Mouse (Mus musculus) right cerebral cortex, adult 18-20 months (tissue): Measurements from ENCODE around the gene Clic6.

Experiments
- DNase-seq: peaks from one replicate; pipeline ENCODE4 v3.0.0; 2022; ENCODE audit warnings: mixed read lengths

Clic6 gene

DNA sequence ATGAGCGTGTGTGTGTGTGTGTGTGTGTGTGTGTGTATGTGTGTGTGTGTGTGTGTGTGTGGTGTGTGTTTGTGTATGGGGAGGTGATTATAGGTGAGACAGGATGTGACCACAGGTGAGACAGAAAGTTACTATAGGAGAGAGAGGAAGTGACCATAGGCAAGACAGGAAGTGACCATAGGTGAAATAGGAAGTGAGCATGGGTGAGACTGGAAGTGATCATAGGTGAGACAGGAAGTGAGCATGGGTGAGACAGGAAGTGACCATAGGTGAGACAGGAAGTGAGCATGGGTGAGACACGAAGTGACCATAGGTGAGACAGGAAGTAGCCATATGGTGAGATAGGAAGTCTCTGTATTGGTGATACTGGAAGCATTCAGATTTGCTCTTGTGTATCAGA lies 49.7 kb downstream of the Clic6 start:
- DNase-seq: no peak

DNA sequence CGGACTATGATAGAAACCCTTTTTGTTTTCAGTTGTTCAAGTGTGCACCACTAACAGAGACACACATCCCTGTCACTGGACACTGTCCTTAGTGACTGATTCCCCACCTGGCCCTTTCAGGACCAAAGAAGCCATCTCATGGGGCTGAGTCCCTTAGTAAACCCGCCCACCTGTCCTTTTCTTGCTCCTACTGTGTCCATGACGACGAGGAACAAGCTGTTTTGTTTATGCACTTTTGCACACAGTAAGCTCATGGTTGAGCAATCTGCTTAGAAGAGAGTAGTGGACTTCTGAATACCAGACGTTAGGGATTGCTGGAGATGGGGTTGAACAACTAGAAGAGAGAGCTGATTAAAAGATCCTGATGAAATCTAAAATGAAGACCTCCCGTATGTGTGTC lies 52.8 kb downstream of the Clic6 start:
- no peak for DNase-seq

DNA sequence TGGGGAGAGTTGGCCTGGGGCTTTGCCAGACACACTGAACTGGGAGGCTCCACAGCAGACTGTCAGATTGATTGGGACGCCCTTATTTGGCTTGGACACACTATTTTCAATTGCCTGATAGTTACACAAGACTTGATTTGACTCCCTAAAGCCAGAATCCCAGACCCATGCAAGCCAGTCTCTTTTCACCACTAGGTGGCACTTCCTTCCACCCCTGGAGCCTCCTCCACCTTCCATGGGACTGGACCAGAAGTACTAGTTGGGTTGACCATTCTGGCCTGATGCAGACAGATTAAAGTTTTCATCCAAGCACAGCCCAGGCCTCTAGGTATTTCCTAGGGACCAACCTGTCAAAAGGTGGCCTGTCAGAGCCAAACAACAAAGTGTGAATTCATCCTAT lies 58.7 kb downstream of the Clic6 start:
- no peak for DNase-seq

DNA sequence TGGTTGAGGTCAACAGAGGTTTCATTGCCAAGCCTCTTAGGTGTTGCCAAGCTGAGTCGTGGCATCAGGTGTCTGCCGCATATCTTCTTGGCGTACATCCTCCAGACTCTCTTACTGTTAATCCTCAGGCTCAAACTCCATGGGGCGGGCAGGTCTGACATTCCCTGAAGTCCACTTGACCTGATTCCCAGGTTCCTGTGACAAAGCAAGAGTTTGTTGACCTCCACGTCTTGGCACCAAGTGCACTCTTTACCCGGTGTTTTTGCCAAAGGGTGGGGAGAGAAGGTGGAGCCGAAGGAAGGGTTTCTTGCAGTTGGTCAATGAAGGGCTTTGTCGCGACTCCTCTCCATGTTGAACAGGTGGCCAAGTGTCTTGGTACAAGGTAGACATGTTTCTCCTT lies 63.1 kb downstream of the Clic6 start:
- DNase-seq: no peak

DNA sequence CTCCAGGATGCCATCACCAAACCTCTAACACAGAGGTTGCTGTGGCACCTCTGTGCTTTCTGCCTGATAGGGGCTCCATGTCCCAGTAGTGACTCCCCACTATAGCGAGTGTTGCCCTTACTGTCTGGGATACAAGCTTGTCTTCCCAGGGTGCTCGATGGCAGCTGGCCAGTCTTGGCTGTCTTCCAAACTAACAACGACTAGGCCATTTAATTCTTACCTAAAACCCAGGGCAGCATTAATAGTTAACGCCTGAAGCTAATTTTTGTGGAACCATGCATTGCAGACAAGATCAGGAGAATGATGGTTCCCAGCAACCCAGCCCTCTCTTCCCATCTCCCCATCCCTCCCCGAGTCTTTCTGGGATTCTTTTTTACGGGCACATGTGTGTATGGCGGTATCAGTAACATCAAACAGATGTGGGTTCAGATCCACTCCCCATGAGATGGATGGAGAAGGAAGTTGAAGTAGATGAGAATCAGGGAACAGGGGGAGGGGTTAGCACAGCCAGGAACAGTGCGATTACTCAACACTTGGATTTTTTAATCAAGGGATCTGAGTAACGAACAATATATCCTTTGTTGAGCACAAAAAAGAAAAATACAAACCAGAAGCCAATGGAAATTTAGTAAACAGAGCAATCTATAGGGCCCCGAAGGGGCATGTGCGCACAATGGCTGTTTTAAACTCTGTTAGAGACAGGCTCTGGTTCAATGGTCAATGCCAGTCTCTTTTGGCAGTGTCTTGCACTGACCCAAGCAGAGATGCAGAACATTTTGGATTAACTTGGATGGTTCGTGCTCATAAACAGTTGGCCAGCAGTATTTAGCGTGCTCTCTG lies 66.0 kb downstream of the Clic6 start:
- no peak for DNase-seq

DNA sequence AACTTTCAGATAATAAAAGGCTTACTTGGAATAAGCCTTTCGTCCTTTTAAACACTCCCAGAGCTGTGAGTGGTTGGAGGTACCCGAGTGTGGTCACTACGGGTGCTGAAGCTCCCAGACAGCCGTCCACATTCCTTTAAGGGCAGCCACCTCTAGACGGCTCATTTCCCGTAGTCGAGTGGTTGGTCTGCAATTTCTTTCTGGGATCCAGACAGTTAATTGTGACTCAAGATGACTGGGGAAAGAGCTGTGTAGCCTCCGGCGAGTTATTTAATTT lies 66.5 kb downstream of the Clic6 start:
- no peak for DNase-seq

DNA sequence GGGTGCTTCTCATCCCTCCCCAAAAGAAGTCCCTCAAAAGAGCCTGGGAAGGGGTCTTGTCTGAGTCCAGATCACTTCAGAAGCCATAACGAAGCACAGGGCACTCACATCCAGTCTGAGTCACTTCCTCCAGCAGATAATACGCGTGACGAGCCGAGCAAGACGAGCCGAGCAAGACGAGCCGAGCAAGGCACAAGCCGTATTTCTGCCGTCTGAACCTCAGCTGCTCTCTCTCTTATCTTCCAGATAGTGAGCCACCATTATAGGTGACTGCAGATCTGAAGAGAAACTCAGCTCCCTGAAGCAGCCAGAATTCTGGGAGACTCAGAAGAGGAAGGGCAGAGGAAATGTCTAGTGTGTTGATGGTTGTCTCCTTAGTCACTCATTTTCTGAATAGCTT lies 67.3 kb downstream of the Clic6 start:
- no peak for DNase-seq

DNA sequence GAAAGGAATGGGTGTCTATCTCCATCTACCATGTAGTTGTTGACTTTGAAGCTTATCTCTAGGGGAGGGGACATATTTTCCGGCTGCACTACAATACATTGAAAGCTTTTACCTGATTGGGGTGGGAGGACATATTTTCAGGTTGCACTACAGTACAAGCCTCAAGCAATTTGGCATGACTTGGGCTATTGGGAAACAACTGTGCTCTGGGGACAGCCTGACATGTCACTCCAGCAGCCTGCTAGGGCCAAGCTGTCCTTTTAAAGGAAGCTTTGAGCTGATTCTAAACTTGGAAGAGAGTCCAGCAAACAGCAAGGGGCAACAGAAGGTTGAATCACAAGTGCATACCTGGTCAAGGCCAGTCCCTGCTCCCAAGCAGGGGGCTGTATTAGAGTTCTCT lies 69.5 kb downstream of the Clic6 start:
- no peak for DNase-seq

DNA sequence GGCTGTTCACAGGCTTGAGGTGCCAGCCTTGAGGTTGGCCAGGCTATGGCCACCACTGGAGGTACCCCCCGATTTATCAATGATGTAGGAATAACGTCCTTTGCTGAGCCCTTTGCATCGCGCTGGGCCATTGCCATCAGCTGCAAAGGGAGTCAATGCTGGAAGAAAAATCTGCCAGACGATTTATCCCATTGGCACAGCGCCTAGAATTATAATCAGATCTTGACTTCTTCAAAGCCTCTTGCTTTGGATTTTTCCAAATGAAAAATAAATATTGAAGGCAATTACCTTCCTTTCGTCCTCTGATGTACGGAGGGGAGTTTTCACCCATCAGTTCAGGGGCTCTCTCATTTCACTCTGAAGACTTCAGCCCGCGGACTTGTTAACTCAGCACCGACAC lies 79.8 kb downstream of the Clic6 start:
- DNase-seq: peak; percentile 10

DNA sequence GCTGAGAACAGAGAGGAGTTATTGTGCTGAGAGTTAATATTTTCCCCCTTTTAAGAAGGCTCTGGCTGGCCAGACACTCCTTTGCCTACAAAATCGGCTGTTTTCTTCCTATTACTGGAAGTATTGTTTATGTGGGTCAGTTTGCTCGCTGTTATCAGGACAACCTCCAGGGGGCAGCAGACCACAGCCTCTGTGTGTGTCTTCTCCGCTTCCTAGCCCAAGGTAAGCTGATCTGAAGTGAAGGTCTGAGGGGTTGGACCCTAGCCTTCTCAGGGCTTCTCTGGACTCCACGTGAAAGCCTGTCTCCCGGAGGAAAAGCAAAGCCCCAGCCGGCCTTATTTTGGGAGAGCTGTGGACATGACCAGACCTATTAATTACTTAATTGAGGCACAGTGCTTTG lies 80.2 kb downstream of the Clic6 start:
- DNase-seq: peak; percentile 79

DNA sequence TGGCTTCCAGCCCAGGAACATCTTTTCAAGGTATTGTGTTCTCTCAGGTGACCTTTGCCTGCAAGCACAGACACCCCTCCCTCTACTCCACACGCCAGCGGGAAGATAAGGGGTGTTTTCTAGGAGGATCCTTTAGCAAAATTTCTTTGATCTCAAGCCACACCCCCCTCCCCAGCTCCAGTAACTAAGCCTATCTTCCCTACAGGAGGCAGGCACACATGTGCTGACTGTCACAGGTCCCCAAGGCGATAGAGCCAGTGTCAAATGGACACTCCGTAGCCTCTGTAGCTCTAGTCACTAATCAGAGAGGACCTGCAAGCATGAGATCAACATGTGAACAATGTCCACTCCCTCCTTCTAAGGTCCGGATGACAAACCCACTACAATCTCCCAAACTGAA lies 80.6 kb downstream of the Clic6 start:
- no peak for DNase-seq

DNA sequence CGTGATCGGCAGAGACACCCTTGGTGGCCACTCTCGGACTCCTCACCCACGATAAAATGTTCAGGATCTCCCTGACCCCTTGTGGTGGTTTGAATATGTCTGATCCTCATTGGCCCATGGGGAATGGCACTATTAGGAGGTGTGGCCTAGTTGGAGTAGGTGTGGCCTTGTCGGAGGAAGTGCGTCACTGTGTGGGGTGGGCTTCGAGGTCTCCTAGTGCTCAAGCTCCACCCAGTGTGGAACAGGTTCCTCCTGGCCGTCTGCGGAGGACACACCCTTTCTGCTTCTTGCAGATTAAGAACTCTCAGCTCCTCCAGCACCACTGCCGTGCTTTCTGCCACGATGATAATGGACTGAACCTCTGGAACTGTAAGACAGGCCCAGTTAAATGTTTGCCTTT lies 85.7 kb downstream of the Clic6 start:
- no peak for DNase-seq

DNA sequence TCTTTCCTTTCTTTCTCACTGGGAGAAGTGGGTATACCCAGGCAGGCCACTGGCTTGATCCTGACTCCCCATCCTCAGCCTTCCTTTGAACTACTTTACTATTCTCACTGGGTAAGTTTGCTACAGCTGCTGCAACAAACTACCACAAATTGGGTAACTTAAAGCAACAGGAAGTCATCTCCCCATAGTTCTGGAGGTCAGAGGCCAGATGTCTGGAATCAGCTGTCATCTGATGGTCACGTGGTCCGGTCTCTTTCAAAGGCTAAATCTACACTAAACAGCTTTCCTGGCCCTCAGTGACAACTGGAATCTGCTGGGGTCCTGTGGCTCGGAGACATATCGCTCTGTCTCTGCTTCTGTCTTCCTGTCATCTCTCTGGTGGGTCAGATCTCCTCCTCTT lies 87.7 kb downstream of the Clic6 start:
- no peak for DNase-seq

DNA sequence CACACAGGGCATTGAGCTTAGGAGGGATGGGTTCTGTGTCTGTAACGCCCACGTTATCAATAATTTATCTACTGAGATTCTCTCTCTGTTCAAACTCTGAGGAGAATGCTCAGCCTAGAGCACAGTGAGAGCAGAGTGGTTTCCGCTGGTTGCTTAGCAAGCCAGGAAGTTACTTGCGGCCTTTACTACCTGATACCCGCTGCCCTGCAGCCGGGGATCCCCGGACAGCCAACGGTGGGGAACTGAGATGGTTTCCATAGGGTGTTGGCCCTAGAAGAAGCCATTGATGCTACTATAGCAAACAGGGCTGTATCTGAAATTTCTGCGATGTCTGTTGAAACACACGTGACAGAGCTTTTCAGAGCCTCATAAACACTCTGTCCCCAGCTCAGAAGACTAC lies 90.3 kb downstream of the Clic6 start:
- DNase-seq: no peak

DNA sequence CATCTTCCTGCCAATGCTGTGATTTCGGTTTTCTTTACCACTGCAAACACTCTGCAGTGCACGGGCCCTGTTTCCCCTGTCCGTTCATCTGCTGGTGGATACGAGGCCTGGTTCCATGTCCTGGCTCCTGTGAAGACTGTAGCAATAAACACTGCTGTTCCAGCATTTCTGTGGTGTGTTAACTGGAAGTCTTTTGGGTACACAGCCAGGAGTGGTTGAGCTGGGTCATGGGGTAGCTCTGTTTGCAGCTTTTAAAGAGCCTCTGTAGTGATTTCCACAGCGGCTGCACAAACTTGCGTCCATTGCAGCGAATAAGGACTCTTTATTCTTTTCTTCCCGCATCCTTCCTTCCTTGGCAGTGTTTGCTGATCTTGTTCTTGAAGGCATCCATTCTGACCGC lies 91.8 kb downstream of the Clic6 start:
- no peak for DNase-seq

DNA sequence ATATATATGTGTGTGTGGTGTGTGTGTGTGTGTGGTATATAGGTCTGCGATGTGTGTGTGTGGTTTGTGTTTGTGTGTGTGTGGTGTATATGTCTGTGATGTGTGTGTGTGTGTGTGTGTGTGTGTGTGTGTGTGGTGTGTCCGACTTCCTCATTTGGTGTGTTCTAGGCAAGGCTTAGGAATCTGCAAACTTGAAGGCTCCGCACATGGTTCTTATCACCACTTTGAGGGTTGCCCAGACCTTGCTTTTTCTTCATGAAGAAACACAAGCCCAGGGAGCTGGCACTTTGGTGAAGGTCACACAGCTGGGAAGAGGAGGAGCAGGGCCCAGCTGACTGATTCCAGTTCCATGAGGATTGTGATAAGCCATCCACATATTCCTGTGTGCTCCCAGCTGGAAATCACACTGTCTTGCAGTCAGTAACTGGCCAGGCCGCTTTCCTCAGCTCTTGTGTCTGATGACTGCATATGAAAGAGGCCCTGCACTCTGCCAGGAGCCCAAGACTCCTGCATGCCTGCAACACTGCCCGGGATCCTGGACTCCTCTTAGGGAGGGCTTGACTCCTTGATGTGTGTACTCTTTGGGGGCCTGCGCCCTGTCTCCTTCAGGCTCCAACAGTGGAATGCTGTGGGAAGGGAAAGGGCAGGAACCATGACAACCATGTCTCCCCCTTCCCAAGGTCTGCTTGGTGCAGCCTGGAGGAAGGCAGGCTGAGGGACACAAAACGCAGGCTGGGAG lies 93.5 kb downstream of the Clic6 start:
- no peak for DNase-seq

DNA sequence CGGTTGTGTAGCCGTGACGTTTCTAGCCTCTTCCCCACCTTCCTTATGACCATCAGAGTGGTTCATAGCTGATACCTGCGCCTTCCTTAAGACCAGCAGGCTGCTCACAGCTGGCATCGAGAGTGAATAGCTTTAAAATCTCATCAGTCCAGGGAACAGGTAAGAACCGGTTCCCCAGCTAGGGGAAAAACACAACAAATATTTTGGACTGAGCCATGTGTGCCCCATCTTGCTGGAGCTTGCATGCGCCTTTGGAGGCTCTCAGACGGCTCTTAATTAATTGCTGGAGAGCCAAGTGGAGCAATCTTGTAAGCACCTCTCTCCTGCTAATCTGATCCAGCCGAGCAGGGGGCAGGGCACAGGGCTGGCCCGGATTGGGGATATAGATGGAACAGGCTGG lies 95.4 kb downstream of the Clic6 start:
- DNase-seq: no peak

DNA sequence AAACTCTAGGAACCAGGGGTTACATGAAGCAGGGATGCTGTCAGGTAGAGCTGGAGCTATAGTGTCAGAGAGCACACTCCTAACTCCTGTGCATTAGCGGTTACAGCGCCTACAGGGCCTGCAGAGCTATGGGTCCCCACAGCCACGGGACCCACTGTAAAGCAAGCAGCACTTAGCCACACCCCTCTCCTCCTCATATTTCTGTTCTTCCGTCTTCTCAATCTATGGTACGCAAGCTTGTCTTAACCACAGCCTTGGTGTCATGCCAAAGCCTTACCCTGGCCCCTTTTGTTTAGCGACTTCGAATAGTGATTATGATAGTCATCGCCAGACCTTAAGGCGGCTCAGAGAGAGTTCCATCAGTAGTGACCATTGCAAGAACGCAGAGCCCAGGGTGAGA lies 96.2 kb downstream of the Clic6 start:
- DNase-seq: no peak

DNA sequence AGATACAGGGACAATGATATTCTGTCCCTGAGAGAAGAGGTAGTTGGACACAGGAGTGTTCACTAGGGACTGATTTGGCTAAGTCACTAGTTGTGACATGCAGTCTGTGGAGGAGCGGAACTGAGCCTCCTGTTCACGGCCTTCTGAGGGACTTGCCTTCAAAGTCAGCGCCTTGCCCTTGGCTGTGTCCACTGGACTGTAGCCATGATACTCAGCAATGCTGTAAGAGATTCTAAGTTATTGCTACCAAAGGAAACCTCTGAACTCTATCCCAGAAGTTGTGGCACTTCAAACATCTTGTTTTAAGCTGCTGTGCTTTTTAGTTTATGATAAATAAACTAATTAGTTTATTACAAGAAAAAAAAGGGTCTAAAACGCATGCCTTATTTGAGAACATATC lies 102.3 kb downstream of the Clic6 start:
- no peak for DNase-seq
